Mouse (Mus musculus) forebrain, embryonic 13.5 days (tissue): ENCODE measurements around the gene Tor1aip1. TPM values are rescaled to one million over a fixed set of nuclear protein-coding genes. Genes with fewer than 3 reads are reported as not detected.
"Not testable (repeated sequence)": the region's sequence is repeated elsewhere in the genome, so short reads cannot be mapped to it uniquely, and the experiment has no call there.

Source experiments
- ATAC-seq: fragments of 200-750 bp; cut with Nextera tagmentation; 2 replicates; pipeline ENCODE4 v1.8.0; 2017
- H3K27ac ChIP-seq: fragments of 300-500 bp; sonication (generic); 2 replicates; pipeline ENCODE4 v1.5.1; 2015; ENCODE audit warnings: inconsistent platforms, mild to moderate bottlenecking, moderate library complexity
- H3K27me3 ChIP-seq: fragments of 300-500 bp; sonication (generic); 2 replicates; pipeline ENCODE4 v1.6.1; 2015; ENCODE audit warnings: mild to moderate bottlenecking, inconsistent platforms
- H3K36me3 ChIP-seq: fragments of 300-500 bp; sonication (generic); 2 replicates; pipeline ENCODE4 v1.6.1; 2015; ENCODE audit warnings: mild to moderate bottlenecking, inconsistent platforms; ENCODE audit not compliant: poor library complexity, severe bottlenecking
- H3K4me1 ChIP-seq: fragments of 300-500 bp; sonication (generic); 2 replicates; pipeline ENCODE4 v1.6.1; 2015; ENCODE audit warnings: inconsistent platforms
- H3K4me2 ChIP-seq: fragments of 300-500 bp; sonication (generic); 2 replicates; pipeline ENCODE4 v1.6.1; 2015; ENCODE audit warnings: inconsistent platforms, mild to moderate bottlenecking, moderate library complexity
- H3K4me3 ChIP-seq: fragments of 300-500 bp; sonication (generic); 2 replicates; pipeline ENCODE4 v1.5.1; 2015; ENCODE audit warnings: mild to moderate bottlenecking, inconsistent platforms
- H3K9ac ChIP-seq: fragments of 300-500 bp; sonication (generic); 2 replicates; pipeline ENCODE4 v1.6.1; 2015; ENCODE audit warnings: mild to moderate bottlenecking, inconsistent platforms
- H3K9me3 ChIP-seq: fragments of 300-500 bp; sonication (generic); replicated peaks from 2 replicates; pipeline ENCODE4 v1.6.1; 2016; ENCODE audit warnings: inconsistent platforms
- WGBS: fragments of 180-500 bp; shearing (Covaris S2); methylation state at CpG from one replicate; pipeline ENCODE4 v1.1.7; 2015; 5-methylcytosine and 5-hydroxymethylcytosine counted together
- polyA plus RNA-seq: library from polyadenylated mRNA; unstranded; fragments of >200 nt; fragmentation: Nextera tagmentation; extraction: Ambion mirVana; gene quantifications from 2 replicates; pipeline ENCODE4 v1.2.1, GENCODE M21; 2015

Gene Tor1aip1
- polyA plus RNA-seq, 1 experiment from 2014 or later: 34.7 TPM

GRCm38 (mm10) chr1:156044211-156044611 lies 7.9 kb upstream of the Tor1aip1 start:
- Histone ChIP-seq H3K4me2 (no peak overlapping the region), H3K27ac (no peak overlapping the region), H3K27me3 (no peaks in the 10 kb centered on the region), H3K4me3 (no peak overlapping the region), H3K4me1 (peaks cover 38% of the 10 kb centered on the region), H3K9me3 (no peaks in the 10 kb centered on the region), H3K9ac (no peak overlapping the region), H3K36me3 (peaks cover 32% of the 10 kb centered on the region)
- ATAC-seq: no peak
- WGBS: 92% methylated on average over 5 of the region's 5 CpGs

- ATAC-seq: 0 out of 2 replicates have a peak, but pooled peaks have one; percentile 45
- 0 out of 2 replicates have a peak overlapping the region, but pooled peaks have one; percentile 14 for H3K9ac ChIP-seq
- H3K36me3 ChIP-seq: peaks cover 20% of the 10 kb centered on the region
- 11% methylated on average over 4 of the region's 4 CpGs for WGBS
- no peak overlapping the region for H3K4me3 ChIP-seq
- no peaks in the 10 kb centered on the region for H3K9me3 ChIP-seq
- no peaks in the 10 kb centered on the region for H3K27me3 ChIP-seq
- no peak overlapping the region for H3K27ac ChIP-seq
- peaks cover 38% of the 10 kb centered on the region for H3K4me1 ChIP-seq
- H3K4me2 ChIP-seq: peak overlapping the region; percentile 19; the same call in 1 of the 2 replicates
Observed at GRCm38 (mm10) chr1:156043027-156043426, 6.7 kb upstream of the Tor1aip1 start.

- H3K9me3 ChIP-seq: no peaks in the 10 kb centered on the region
- peak overlapping the region; percentile 66 for H3K4me2 ChIP-seq
- peak overlapping the region; percentile 1; the same call in 1 of the 2 replicates for H3K9ac ChIP-seq
- no peak overlapping the region for H3K27ac ChIP-seq
- no peak overlapping the region for H3K4me3 ChIP-seq
- WGBS: 87% methylated on average over 5 of the region's 5 CpGs
- H3K27me3 ChIP-seq: no peaks in the 10 kb centered on the region
- peaks cover 15% of the 10 kb centered on the region for H3K36me3 ChIP-seq
- H3K4me1 ChIP-seq: peaks cover 38% of the 10 kb centered on the region
- no peak for ATAC-seq
Observed at GRCm38 (mm10) chr1:156042481-156042880, 6.2 kb upstream of the Tor1aip1 start.

- Histone ChIP-seq H3K9ac (peak overlapping the region; percentile 55), H3K9me3 (no peaks in the 10 kb centered on the region), H3K36me3 (peaks cover 10% of the 10 kb centered on the region), H3K27ac (no peak overlapping the region), H3K4me2 (peak overlapping the region; percentile 66), H3K4me1 (peaks cover 41% of the 10 kb centered on the region), H3K27me3 (no peaks in the 10 kb centered on the region), H3K4me3 (peak overlapping the region; percentile 65)
- WGBS: 53% methylated on average over 7 of the region's 7 CpGs
- no peak for ATAC-seq
Observed at GRCm38 (mm10) chr1:156041451-156042241, 5.4 kb upstream of the Tor1aip1 start.

GRCm38 (mm10) chr1:156040731-156041401 lies 4.6 kb upstream of the Tor1aip1 start:
- H3K9ac ChIP-seq: peak overlapping the region; percentile 73
- WGBS: 1% methylated on average over 22 of the region's 22 CpGs
- H3K4me1 ChIP-seq: peaks cover 40% of the 10 kb centered on the region
- no peaks in the 10 kb centered on the region for H3K27me3 ChIP-seq
- peak; percentile 91 for ATAC-seq
- no peaks in the 10 kb centered on the region for H3K9me3 ChIP-seq
- H3K4me2 ChIP-seq: peak overlapping the region; percentile 66
- peaks cover 8% of the 10 kb centered on the region for H3K36me3 ChIP-seq
- peak overlapping the region; percentile 65 for H3K4me3 ChIP-seq
- no peak overlapping the region for H3K27ac ChIP-seq

- not testable (repeated sequence) for H3K27me3 ChIP-seq, H3K4me3 ChIP-seq, H3K9ac ChIP-seq, H3K27ac ChIP-seq, ATAC-seq, H3K4me2 ChIP-seq, H3K36me3 ChIP-seq, H3K9me3 ChIP-seq
- H3K4me1 ChIP-seq: peaks cover 39% of the 10 kb centered on the region
- 72% methylated on average over 7 of the region's 7 CpGs for WGBS
Observed at GRCm38 (mm10) chr1:156039989-156040388, 3.7 kb upstream of the Tor1aip1 start.

- H3K9ac ChIP-seq: no peak overlapping the region
- peaks cover 16% of the 10 kb centered on the region for H3K36me3 ChIP-seq
- no peak for ATAC-seq
- H3K4me1 ChIP-seq: peaks cover 30% of the 10 kb centered on the region
- 69% methylated on average over 5 of the region's 5 CpGs for WGBS
- peak overlapping the region; percentile 24; the same call in 1 of the 2 replicates for H3K4me2 ChIP-seq
- no peak overlapping the region for H3K4me3 ChIP-seq
- H3K27me3 ChIP-seq: no peaks in the 10 kb centered on the region
- no peaks in the 10 kb centered on the region for H3K9me3 ChIP-seq
- no peak overlapping the region for H3K27ac ChIP-seq
Observed at GRCm38 (mm10) chr1:156037144-156037583, 884 bp upstream of the Tor1aip1 start.

- ATAC-seq: peak; percentile 80
- Histone ChIP-seq H3K4me2 (peak within 1 kb of the TSS; percentile 74), H3K27ac (peak within 1 kb of the TSS; percentile 99), H3K9me3 (no peaks in the 10 kb centered on the region), H3K27me3 (no peaks in the 10 kb centered on the region), H3K4me3 (peak within 1 kb of the TSS; percentile 72), H3K4me1 (peaks cover 21% of the 10 kb centered on the region), H3K9ac (peak within 1 kb of the TSS; percentile 92), H3K36me3 (peaks cover 31% of the 10 kb centered on the region)
- WGBS: under 1% methylated on average over 59 of the region's 59 CpGs
Observed at GRCm38 (mm10) chr1:156035269-156035929, 881 bp downstream of the Tor1aip1 start, which contains the start of gene Tor1aip2. Tor1aip2 (plus strand) TSS chr1:156035403.

- peaks cover 37% of the 10 kb centered on the region for H3K36me3 ChIP-seq
- no peaks in the 10 kb centered on the region for H3K9me3 ChIP-seq
- no peaks in the 10 kb centered on the region for H3K27me3 ChIP-seq
- H3K9ac ChIP-seq: peak overlapping the region; percentile 92
- WGBS: 19% methylated on average over 1 of the region's 1 CpGs
- peaks cover 21% of the 10 kb centered on the region for H3K4me1 ChIP-seq
- H3K4me3 ChIP-seq: peak overlapping the region; percentile 72
- H3K4me2 ChIP-seq: peak overlapping the region; percentile 74
- ATAC-seq: no peak
- no peak overlapping the region for H3K27ac ChIP-seq
Observed at GRCm38 (mm10) chr1:156034661-156035060, 1.6 kb downstream of the Tor1aip1 start.

- H3K27me3 ChIP-seq: no peaks in the 10 kb centered on the region
- no peak overlapping the region for H3K4me2 ChIP-seq
- H3K4me1 ChIP-seq: peaks cover 21% of the 10 kb centered on the region
- no peak overlapping the region for H3K4me3 ChIP-seq
- no peak overlapping the region for H3K9ac ChIP-seq
- no peak overlapping the region for H3K27ac ChIP-seq
- 98% methylated on average over 7 of the region's 7 CpGs for WGBS
- no peaks in the 10 kb centered on the region for H3K9me3 ChIP-seq
- ATAC-seq: no peak
- H3K36me3 ChIP-seq: peaks cover 44% of the 10 kb centered on the region
Observed at GRCm38 (mm10) chr1:156033921-156034320, 2.4 kb downstream of the Tor1aip1 start.

- Histone ChIP-seq H3K9ac (no peak overlapping the region), H3K4me1 (no peaks in the 10 kb centered on the region), H3K36me3 (peaks cover 64% of the 10 kb centered on the region), H3K4me3 (no peak overlapping the region), H3K27ac (no peak overlapping the region), H3K9me3 (no peaks in the 10 kb centered on the region), H3K4me2 (no peak overlapping the region), H3K27me3 (no peaks in the 10 kb centered on the region)
- 92% methylated on average over 4 of the region's 4 CpGs for WGBS
- no peak for ATAC-seq
Observed at GRCm38 (mm10) chr1:156028340-156028975, 7.8 kb downstream of the Tor1aip1 start.
